Mouse (Mus musculus) stomach, postnatal 0 days (tissue): ENCODE measurements around the gene Dhcr24.

Experiments used
- CTCF ChIP-seq: IDR thresholded peaks from 2 replicates; pipeline ENCODE4 v1.5.1; 2016; ENCODE audit warnings: antibody characterized with exemption, low read depth, mild to moderate bottlenecking, moderate library complexity
- EP300 ChIP-seq: optimal IDR thresholded peaks from 2 replicates; pipeline ENCODE3; 2016; ENCODE audit warnings: antibody characterized with exemption

DNA sequence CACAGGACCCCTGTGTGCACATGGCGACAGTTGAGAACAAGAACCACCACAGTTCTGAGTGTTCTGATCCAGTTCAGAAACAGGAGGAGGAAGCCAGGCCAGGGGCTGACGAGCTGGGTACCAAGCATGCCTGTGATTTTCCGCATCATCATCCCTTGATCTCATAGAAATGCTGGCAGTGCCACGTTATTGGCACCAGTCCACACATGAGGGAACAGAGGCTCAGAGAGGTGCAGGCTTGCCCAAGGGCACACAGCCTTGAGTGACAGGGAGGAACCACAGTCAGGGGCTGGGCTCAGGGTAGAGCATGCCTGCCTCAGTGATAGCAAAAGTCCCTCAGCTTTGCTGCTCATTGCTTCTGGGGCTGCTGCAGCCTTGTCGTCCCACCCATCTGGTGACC, 67.0 kb downstream of the Dhcr24 start:
- TF ChIP-seq CTCF (no peak), EP300 (no peak)
